ENCODE assay signal across 8 mouse cellular contexts in genomic region chr17:35969418-35970389, GRCm38 (mm10). TPM values are rescaled to one million over a fixed set of nuclear protein-coding genes. Genes with fewer than 3 reads are reported as not detected.
DNase-seq lines count a peak whose midpoint lies in the region; ATAC-seq and TF ChIP-seq lines count a peak whose summit lies in the region.

TSS of gene Abcf1 (minus strand) at chr17:35969761.

- ATAC-seq in embryonic facial prominence, embryonic 13.5 days (ENCODE audit: insufficient number of reproducible peaks, insufficient read depth, low FRiP score, low TSS enrichment, low read depth) = peak; percentile 92
- peak; percentile 95 for ATAC-seq in limb, embryonic 12.5 days (ENCODE audit: insufficient number of reproducible peaks, insufficient read depth, low FRiP score, low TSS enrichment, low read depth)
- ATAC-seq in midbrain, embryonic 15.5 days (replicated peaks) = peak; percentile 96

- WGBS in embryonic facial prominence, embryonic 13.5 days = under 1% methylated on average over 66 of the region's 68 CpGs
- under 1% methylated on average over 68 of the region's 68 CpGs for WGBS in kidney, adult 2 months
- under 1% methylated on average over 68 of the region's 68 CpGs for WGBS in limb, embryonic 12.5 days
- under 1% methylated on average over 68 of the region's 68 CpGs for WGBS in midbrain, embryonic 15.5 days
- WGBS in spleen, adult 2 months = 1% methylated on average over 68 of the region's 68 CpGs

- peak; percentile 99 for DNase-seq in 3134 (ENCODE audit: extremely low read depth, insufficient read length, low spot score)
- peak; percentile 99 to 100 for DNase-seq in adrenal gland, postnatal 36 days
- peak; percentile 99 for DNase-seq in heart, adult 18-20 months
- DNase-seq in kidney, adult 2 months = peak; percentile 99
- DNase-seq in spleen, adult 2 months (ENCODE audit: low read depth in 1 of 2, low spot score in 2 of 2) = peak; percentile 95 to 99

- H3K27ac ChIP-seq in embryonic facial prominence, embryonic 13.5 days = peak within 1 kb of the TSS; percentile 75
- peak within 1 kb of the TSS; percentile 86 for H3K27ac ChIP-seq in kidney, adult 2 months (ENCODE audit: insufficient read depth, low read depth, low read length)
- peak within 1 kb of the TSS; percentile 69 for H3K27ac ChIP-seq in limb, embryonic 12.5 days
- H3K27ac ChIP-seq in midbrain, embryonic 15.5 days = peak within 1 kb of the TSS; percentile 75
- peak within 1 kb of the TSS; percentile 77 for H3K27ac ChIP-seq in spleen, adult 2 months (ENCODE audit: insufficient read depth, low read length)

- no peak for TF ChIP-seq CTCF in kidney, adult 2 months (conservative IDR thresholded peaks at IDR 0.05; ENCODE audit: insufficient read depth, insufficient read length, low read depth, low read length)
- TF ChIP-seq CTCF in spleen, adult 2 months (IDR thresholded peaks at IDR 0.05; ENCODE audit: extremely low read depth, insufficient read depth, insufficient read length, insufficient replicate concordance) = no peak

- H3K9ac ChIP-seq in embryonic facial prominence, embryonic 13.5 days = peak within 1 kb of the TSS; percentile 93
- peak within 1 kb of the TSS; percentile 86 for H3K9ac ChIP-seq in limb, embryonic 12.5 days (replicated peaks)
- peak within 1 kb of the TSS; percentile 68 for H3K9ac ChIP-seq in midbrain, embryonic 15.5 days

- H3K9me3 ChIP-seq in embryonic facial prominence, embryonic 13.5 days = no peaks in the 10 kb centered on the region
- no peaks in the 10 kb centered on the region for H3K9me3 ChIP-seq in limb, embryonic 12.5 days
- H3K9me3 ChIP-seq in midbrain, embryonic 15.5 days = no peaks in the 10 kb centered on the region

- H3K27me3 ChIP-seq in embryonic facial prominence, embryonic 13.5 days = no peaks in the 10 kb centered on the region
- no peaks in the 10 kb centered on the region for H3K27me3 ChIP-seq in kidney, adult 2 months (replicated peaks; ENCODE audit: control insufficient read depth, insufficient read depth, low read length)
- no peaks in the 10 kb centered on the region for H3K27me3 ChIP-seq in limb, embryonic 12.5 days
- no peaks in the 10 kb centered on the region for H3K27me3 ChIP-seq in midbrain, embryonic 15.5 days (replicated peaks)
- no peaks in the 10 kb centered on the region for H3K27me3 ChIP-seq in spleen, adult 2 months (ENCODE audit: control insufficient read depth, insufficient read depth, low read length)

- TF ChIP-seq POLR2A in kidney, adult 2 months (IDR thresholded peaks at IDR 0.05; ENCODE audit: low read depth, low read length) = peak; percentile 20
- peak; percentile 55; the same call in 1 of the 2 replicates for TF ChIP-seq POLR2A in spleen, adult 2 months (IDR thresholded peaks at IDR 0.05; ENCODE audit: low read depth, low read length)

- H3K4me2 ChIP-seq in embryonic facial prominence, embryonic 13.5 days = peak within 1 kb of the TSS; percentile 88
- peak within 1 kb of the TSS; percentile 86 for H3K4me2 ChIP-seq in limb, embryonic 12.5 days
- H3K4me2 ChIP-seq in midbrain, embryonic 15.5 days = peak within 1 kb of the TSS; percentile 84

- peak within 1 kb of the TSS; percentile 92 for H3K4me3 ChIP-seq in embryonic facial prominence, embryonic 13.5 days
- H3K4me3 ChIP-seq in kidney, adult 2 months (ENCODE audit: insufficient read depth, low read depth, low read length) = peak within 1 kb of the TSS; percentile 91
- peak within 1 kb of the TSS; percentile 89 for H3K4me3 ChIP-seq in limb, embryonic 12.5 days (replicated peaks)
- H3K4me3 ChIP-seq in midbrain, embryonic 15.5 days = peak within 1 kb of the TSS; percentile 74
- peak within 1 kb of the TSS; percentile 80 for H3K4me3 ChIP-seq in spleen, adult 2 months (ENCODE audit: extremely low read depth, insufficient read depth, insufficient read length)

- H3K36me3 ChIP-seq in embryonic facial prominence, embryonic 13.5 days = peaks cover 34% of the 10 kb centered on the region
- no peaks in the 10 kb centered on the region; the same call in 1 of the 2 replicates for H3K36me3 ChIP-seq in kidney, adult 2 months (ENCODE audit: control insufficient read depth, insufficient read depth, low read length)
- H3K36me3 ChIP-seq in limb, embryonic 12.5 days = peaks cover 57% of the 10 kb centered on the region
- peaks cover 16% of the 10 kb centered on the region for H3K36me3 ChIP-seq in midbrain, embryonic 15.5 days (replicated peaks)
- peaks cover 10% of the 10 kb centered on the region for H3K36me3 ChIP-seq in spleen, adult 2 months (ENCODE audit: control insufficient read depth, insufficient read depth, low read length)

- H3K4me1 ChIP-seq in embryonic facial prominence, embryonic 13.5 days = peaks cover 21% of the 10 kb centered on the region
- H3K4me1 ChIP-seq in kidney, adult 2 months (ENCODE audit: control insufficient read depth, insufficient read depth, low read length) = 0 out of 2 replicates have a peak, but pooled peaks cover 5% of the 10 kb centered on the region
- peaks cover 17% of the 10 kb centered on the region for H3K4me1 ChIP-seq in limb, embryonic 12.5 days (replicated peaks)
- H3K4me1 ChIP-seq in midbrain, embryonic 15.5 days = peaks cover 26% of the 10 kb centered on the region
- peaks cover 10% of the 10 kb centered on the region for H3K4me1 ChIP-seq in spleen, adult 2 months (ENCODE audit: control insufficient read depth, insufficient read depth, insufficient read length)

RNA-seq across cellular contexts. Expression of gene Abcf1, which starts in this region (rescaled TPM):
- total RNA-seq in adrenal gland, postnatal 36 days (2021) = 10 to 100 TPM; 90.0 to 96.2 TPM
- polyA plus RNA-seq in embryonic facial prominence, embryonic 13.5 days (2015; fragmentation: Nextera tagmentation; extraction: Ambion mirVana) = 109 and 110 TPM in 2 replicates
- 10 to 100 TPM; 67.3 to 68.4 TPM for total RNA-seq in heart, adult 18-20 months (2021)
- 59.4 and 63.6 TPM in 2 replicates for polyA plus RNA-seq in kidney, adult 2 months (2012; rRNA removed)
- polyA plus RNA-seq in limb, embryonic 12.5 days (2016; fragmentation: Nextera tagmentation; extraction: Ambion mirVana) = 102 and 107 TPM in 2 replicates
- 89.3 and 92.1 TPM in 2 replicates for polyA plus RNA-seq in midbrain, embryonic 15.5 days (2015; fragmentation: Nextera tagmentation; extraction: Ambion mirVana)
- 65.1 and 79.6 TPM in 2 replicates for polyA plus RNA-seq in spleen, adult 2 months (2012; rRNA removed)

Comparison
In these comparisons a context has a peak if more than half of its experiments do, and no peak if none do; other contexts are left out.
1. Peak in every context shown above with its lines: DNase-seq, ATAC-seq, H3K4me3 ChIP-seq and H3K27ac ChIP-seq.